Mouse (Mus musculus) neural tube, embryonic 13.5 days (tissue): ENCODE measurements around the gene Rnf114. TPM values are rescaled to one million over a fixed set of nuclear protein-coding genes. Genes with fewer than 3 reads are reported as not detected.

Experiments
- ATAC-seq: fragments of 200-750 bp; cut with Nextera tagmentation; 2 replicates; pipeline ENCODE4 v1.8.0; 2017; ENCODE audit warnings: low read depth, mild to moderate bottlenecking, moderate TSS enrichment, moderate library complexity
- H3K27ac ChIP-seq: fragments of 300-500 bp; sonication (generic); replicated peaks from 2 replicates; pipeline ENCODE4 v1.5.1; 2015; ENCODE audit warnings: moderate library complexity, mild to moderate bottlenecking, inconsistent platforms
- H3K27me3 ChIP-seq: fragments of 300-500 bp; sonication (generic); 2 replicates; pipeline ENCODE4 v1.6.1; 2015; ENCODE audit warnings: mild to moderate bottlenecking, inconsistent platforms
- H3K36me3 ChIP-seq: fragments of 300-500 bp; sonication (generic); 2 replicates; pipeline ENCODE4 v1.6.1; 2015; ENCODE audit warnings: mild to moderate bottlenecking, inconsistent platforms
- H3K4me1 ChIP-seq: fragments of 300-500 bp; sonication (generic); replicated peaks from 2 replicates; pipeline ENCODE4 v1.6.1; 2015; ENCODE audit warnings: inconsistent platforms
- H3K4me2 ChIP-seq: fragments of 300-500 bp; sonication (generic); 2 replicates; pipeline ENCODE4 v1.6.1; 2015; ENCODE audit warnings: inconsistent platforms, mild to moderate bottlenecking, moderate library complexity
- H3K4me3 ChIP-seq: fragments of 300-500 bp; sonication (generic); 2 replicates; pipeline ENCODE4 v1.5.1; 2015; ENCODE audit warnings: mild to moderate bottlenecking, inconsistent platforms
- H3K9ac ChIP-seq: fragments of 300-500 bp; sonication (generic); 2 replicates; pipeline ENCODE4 v1.6.1; 2015; ENCODE audit warnings: moderate library complexity, mild to moderate bottlenecking, inconsistent platforms
- H3K9me3 ChIP-seq: fragments of 300-500 bp; sonication (generic); 2 replicates; pipeline ENCODE4 v1.6.1; 2016; ENCODE audit warnings: inconsistent platforms
- WGBS: fragments of 180-500 bp; shearing (Covaris S2); methylation state at CpG from one replicate; pipeline ENCODE4 v1.1.7; 2015; 5-methylcytosine and 5-hydroxymethylcytosine counted together
- polyA plus RNA-seq: library from polyadenylated mRNA; unstranded; fragments of >200 nt; fragmentation: Nextera tagmentation; extraction: Ambion mirVana; gene quantifications from 2 replicates; pipeline ENCODE4 v1.2.1, GENCODE M21; 2015

Rnf114 gene
- 128 TPM in 2 replicates for polyA plus RNA-seq

- Histone ChIP-seq H3K4me3 (peak within 1 kb of the TSS; percentile 100), H3K27ac (peak within 1 kb of the TSS; percentile 99), H3K9ac (peak within 1 kb of the TSS; percentile 99), H3K4me1 (peaks cover 45% of the 10 kb centered on the region), H3K9me3 (no peaks in the 10 kb centered on the region), H3K4me2 (peak within 1 kb of the TSS; percentile 99), H3K27me3 (no peaks in the 10 kb centered on the region), H3K36me3 (peaks cover 6% of the 10 kb centered on the region)
- 4% methylated on average over 52 of the region's 52 CpGs for WGBS
- ATAC-seq = peak; percentile 37; the same call in 1 of the 2 replicates
Observed at GRCm38 (mm10) chr2:167491757-167492708, at the start of gene Rnf114. Gene Rnf114, plus strand, starts transcription at chr2:167492645.

GRCm38 (mm10) chr2:167443411-167444193 lies 48.8 kb upstream of the Rnf114 start:
- WGBS = 92% methylated on average over 4 of the region's 4 CpGs
- Histone ChIP-seq H3K4me2 (no peak overlapping the region), H3K36me3 (peaks cover 88% of the 10 kb centered on the region), H3K4me1 (peaks cover 7% of the 10 kb centered on the region; the same call in 1 of the 2 replicates), H3K27me3 (no peaks in the 10 kb centered on the region), H3K27ac (no peak overlapping the region), H3K9me3 (no peaks in the 10 kb centered on the region), H3K4me3 (no peak overlapping the region), H3K9ac (no peak overlapping the region)
- no peak for ATAC-seq

DNA sequence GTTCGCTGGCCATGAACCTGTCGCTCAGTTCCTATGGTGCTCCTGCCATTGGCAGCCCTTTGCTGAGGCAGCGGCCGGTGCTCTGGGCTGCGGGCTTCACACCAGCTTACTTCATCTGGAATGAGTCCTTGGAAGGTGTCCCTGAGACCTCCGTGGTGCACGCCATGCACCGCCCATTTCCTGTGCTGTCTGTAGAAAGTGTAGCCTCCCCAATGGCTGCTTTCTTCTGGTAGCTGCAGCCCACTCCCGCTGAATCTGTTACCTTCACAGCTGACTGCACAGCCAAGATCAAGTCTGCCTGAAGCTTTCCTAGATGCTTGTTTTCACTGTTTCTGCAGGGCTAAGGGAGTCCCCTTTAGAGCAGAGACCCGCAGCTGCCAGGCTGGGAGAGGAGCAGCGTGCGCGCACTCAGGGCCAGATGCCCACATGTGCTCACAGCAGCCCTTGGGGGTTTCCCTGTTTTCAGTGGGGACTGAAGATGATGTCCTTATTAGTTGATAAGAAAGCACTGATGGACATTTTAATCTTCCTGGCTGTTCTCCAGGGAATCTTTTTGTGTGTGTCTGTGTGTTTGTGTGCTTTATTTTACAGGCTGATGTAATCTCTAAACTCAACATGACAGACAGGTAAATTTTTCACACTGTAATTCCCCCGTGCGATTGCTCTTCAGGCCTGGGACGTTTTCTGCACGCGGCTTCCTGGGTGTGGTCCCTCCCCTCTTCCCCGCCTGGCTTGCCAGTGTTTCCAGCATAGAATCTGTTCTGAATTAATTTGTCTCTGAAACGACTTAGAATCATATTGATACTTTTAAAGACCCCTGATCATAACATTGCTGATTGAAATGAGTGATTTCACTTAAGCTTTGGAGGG lies 46.3 kb upstream of the Rnf114 start:
- WGBS = 74% methylated on average over 20 of the region's 20 CpGs
- H3K4me1 ChIP-seq = peaks cover 7% of the 10 kb centered on the region; the same call in 1 of the 2 replicates
- no peaks in the 10 kb centered on the region for H3K9me3 ChIP-seq
- H3K36me3 ChIP-seq = peaks cover 90% of the 10 kb centered on the region
- H3K27me3 ChIP-seq = no peaks in the 10 kb centered on the region
- ATAC-seq = no peak
- H3K4me3 ChIP-seq = no peak overlapping the region
- H3K27ac ChIP-seq = peak overlapping the region; percentile 64
- H3K9ac ChIP-seq = no peak overlapping the region
- no peak overlapping the region for H3K4me2 ChIP-seq

DNA sequence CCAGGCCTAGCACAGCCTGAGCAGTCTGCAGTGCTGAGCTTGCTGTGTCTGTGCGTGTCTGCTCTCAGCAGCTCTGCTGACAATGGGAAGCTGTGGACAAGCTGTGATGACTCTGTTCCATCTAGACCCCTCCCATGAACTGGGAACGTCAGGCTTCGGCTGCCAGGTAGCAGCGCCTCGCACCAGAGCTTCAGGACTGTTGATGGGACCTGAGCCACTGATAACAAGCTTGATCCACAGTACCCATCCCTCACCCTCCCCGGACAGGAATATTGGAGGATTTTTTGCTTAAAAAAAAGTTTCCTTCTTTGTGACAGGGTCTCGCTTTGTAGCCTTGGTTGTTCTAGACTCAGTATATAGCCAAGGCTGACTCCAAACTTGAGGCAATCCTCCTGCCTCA lies 45.2 kb upstream of the Rnf114 start:
- no peak overlapping the region for H3K9ac ChIP-seq
- no peaks in the 10 kb centered on the region for H3K9me3 ChIP-seq
- ATAC-seq = no peak
- H3K36me3 ChIP-seq = peaks cover 88% of the 10 kb centered on the region
- no peaks in the 10 kb centered on the region for H3K27me3 ChIP-seq
- 91% methylated on average over 7 of the region's 7 CpGs for WGBS
- H3K4me3 ChIP-seq = no peak overlapping the region
- H3K4me2 ChIP-seq = no peak overlapping the region
- peaks cover 7% of the 10 kb centered on the region; the same call in 1 of the 2 replicates for H3K4me1 ChIP-seq
- H3K27ac ChIP-seq = no peak overlapping the region

DNA sequence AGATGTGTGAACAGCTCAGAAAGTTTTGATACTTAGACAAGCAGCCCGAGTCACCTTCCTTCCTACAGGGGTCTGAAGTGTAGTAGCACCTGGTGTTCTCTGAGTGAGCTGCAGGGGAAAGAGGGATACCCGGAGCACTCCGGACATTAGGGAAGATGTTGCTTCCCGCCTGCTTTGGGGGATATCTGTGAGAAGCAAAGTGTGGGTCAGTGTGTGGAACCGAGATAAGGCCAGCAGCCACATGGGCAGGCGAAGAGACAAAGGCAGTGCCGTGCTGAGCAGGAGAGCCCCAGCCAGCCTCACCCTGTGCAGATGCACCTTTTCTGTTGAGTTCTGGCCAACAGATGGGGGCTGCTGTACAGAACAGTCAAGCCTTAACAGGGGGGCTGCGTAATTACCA lies 44.8 kb upstream of the Rnf114 start:
- Histone ChIP-seq H3K36me3 (peaks cover 84% of the 10 kb centered on the region), H3K4me1 (peaks cover 7% of the 10 kb centered on the region; the same call in 1 of the 2 replicates), H3K4me3 (no peak overlapping the region), H3K4me2 (no peak overlapping the region), H3K27me3 (no peaks in the 10 kb centered on the region), H3K9ac (no peak overlapping the region), H3K27ac (no peak overlapping the region), H3K9me3 (no peaks in the 10 kb centered on the region)
- WGBS = 88% methylated on average over 8 of the region's 8 CpGs
- ATAC-seq = no peak

DNA sequence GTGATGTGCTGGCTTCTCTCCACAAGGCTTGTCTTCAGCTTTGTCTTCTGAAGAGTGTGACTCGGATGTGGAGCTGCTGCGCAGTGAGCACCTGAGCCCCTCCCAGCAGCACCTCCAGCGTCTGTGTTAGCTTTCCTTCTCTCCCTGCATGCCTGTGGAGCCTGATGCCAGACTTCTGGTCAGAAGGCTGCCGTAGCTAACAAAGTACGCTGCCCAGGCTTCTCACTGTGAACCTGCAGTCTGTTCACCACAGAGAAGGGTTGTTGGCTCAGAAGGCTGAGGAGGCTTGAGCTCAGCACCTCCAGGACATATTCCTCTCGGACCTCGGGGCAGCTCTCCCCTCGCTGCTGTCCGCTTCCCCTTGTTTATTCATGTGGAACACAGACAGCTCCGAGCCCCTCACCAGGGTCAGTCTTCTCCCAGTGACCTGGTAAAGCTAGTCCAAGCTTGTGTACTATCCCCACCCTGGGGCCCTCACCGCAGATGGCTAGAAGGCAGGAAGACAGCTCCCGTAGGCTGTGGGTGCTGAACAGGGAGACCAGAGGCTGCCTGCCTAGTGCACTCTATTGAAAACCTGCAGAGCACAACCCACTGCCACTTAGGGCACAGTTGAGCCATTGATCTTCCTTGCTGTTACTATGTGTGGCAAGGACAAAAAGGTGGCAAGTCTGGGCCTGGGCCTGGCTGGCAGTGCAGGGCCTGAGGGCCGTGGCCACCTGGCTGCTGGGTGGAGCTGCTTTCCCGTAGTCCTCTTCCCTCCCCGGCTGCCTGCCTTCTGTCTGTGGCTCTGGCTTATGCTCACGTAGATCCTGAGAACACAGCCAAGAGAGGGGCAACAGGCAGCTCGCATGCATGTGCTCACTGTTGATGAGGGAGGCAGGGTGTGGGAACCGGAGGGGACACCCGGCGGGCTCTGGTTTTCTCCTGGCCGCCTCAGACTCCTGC lies 42.8 kb upstream of the Rnf114 start:
- WGBS = 89% methylated on average over 21 of the region's 21 CpGs
- peaks cover 7% of the 10 kb centered on the region; the same call in 1 of the 2 replicates for H3K4me1 ChIP-seq
- no peak for ATAC-seq
- no peaks in the 10 kb centered on the region for H3K27me3 ChIP-seq
- no peak overlapping the region for H3K9ac ChIP-seq
- H3K4me2 ChIP-seq = no peak overlapping the region
- H3K36me3 ChIP-seq = peaks cover 81% of the 10 kb centered on the region
- no peaks in the 10 kb centered on the region for H3K9me3 ChIP-seq
- H3K4me3 ChIP-seq = no peak overlapping the region
- H3K27ac ChIP-seq = no peak overlapping the region

GRCm38 (mm10) chr2:167450647-167451046 lies 41.8 kb upstream of the Rnf114 start:
- no peaks in the 10 kb centered on the region for H3K9me3 ChIP-seq
- H3K27ac ChIP-seq = no peak overlapping the region
- H3K27me3 ChIP-seq = no peaks in the 10 kb centered on the region
- H3K4me1 ChIP-seq = peaks cover 6% of the 10 kb centered on the region; the same call in 1 of the 2 replicates
- WGBS = 90% methylated on average over 8 of the region's 8 CpGs
- no peak overlapping the region for H3K4me3 ChIP-seq
- H3K4me2 ChIP-seq = no peak overlapping the region
- H3K9ac ChIP-seq = no peak overlapping the region
- ATAC-seq = no peak
- peaks cover 80% of the 10 kb centered on the region for H3K36me3 ChIP-seq

DNA sequence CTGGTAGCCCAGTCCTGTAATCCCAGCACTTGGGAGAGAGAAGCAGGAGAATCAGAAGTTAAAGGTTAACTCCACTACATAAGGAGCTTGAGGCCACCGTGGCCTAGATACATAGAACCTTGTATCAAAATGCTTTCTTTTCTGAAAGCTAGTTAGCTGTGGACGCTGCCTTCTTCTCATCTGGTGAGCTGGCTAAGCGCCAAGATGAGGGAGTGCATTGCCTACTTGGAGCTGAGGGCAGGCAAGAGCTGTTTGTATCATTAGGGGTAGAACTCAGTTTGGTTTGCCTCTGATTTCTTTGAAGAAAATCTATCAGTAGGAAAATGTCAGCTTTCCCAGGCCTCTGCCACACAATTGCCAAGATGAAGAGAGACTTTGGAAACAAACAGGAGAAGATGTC lies 38.6 kb upstream of the Rnf114 start:
- no peak for ATAC-seq
- H3K9ac ChIP-seq = no peak overlapping the region
- no peak overlapping the region for H3K4me3 ChIP-seq
- 75% methylated on average over 3 of the region's 3 CpGs for WGBS
- H3K36me3 ChIP-seq = peaks cover 83% of the 10 kb centered on the region
- H3K4me1 ChIP-seq = no peaks in the 10 kb centered on the region
- no peak overlapping the region for H3K4me2 ChIP-seq
- no peaks in the 10 kb centered on the region for H3K27me3 ChIP-seq
- H3K27ac ChIP-seq = no peak overlapping the region
- no peaks in the 10 kb centered on the region for H3K9me3 ChIP-seq

GRCm38 (mm10) chr2:167456361-167457020 lies 36.0 kb upstream of the Rnf114 start:
- peak overlapping the region; percentile 33; the same call in 1 of the 2 replicates for H3K27ac ChIP-seq
- 58% methylated on average over 5 of the region's 5 CpGs for WGBS
- no peaks in the 10 kb centered on the region for H3K4me1 ChIP-seq
- no peaks in the 10 kb centered on the region for H3K27me3 ChIP-seq
- H3K4me2 ChIP-seq = no peak overlapping the region
- no peaks in the 10 kb centered on the region for H3K9me3 ChIP-seq
- H3K36me3 ChIP-seq = peaks cover 85% of the 10 kb centered on the region
- no peak overlapping the region for H3K9ac ChIP-seq
- no peak overlapping the region for H3K4me3 ChIP-seq
- ATAC-seq = no peak

DNA sequence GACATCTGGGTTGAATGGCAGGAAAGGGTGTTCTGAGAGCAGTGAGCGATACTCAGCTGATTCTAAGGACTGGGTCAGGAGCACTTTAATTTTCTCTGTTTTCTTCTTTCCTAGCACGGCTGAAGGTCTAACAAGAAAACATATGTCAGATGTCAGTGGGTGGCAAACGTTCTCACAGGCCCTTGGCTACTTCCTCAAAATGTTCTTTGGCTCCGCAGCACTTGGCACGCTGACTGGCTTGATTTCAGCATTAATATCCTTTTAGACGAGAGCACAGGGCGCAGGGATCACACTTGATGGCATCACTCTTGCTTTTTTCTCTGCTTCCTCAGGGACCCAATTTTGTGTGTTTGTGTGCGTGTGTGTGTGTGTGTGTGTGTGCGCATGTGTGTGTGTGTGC lies 35.2 kb upstream of the Rnf114 start:
- Histone ChIP-seq H3K9ac (no peak overlapping the region), H3K36me3 (peaks cover 88% of the 10 kb centered on the region), H3K9me3 (no peaks in the 10 kb centered on the region), H3K4me3 (no peak overlapping the region), H3K4me1 (no peaks in the 10 kb centered on the region), H3K4me2 (no peak overlapping the region), H3K27me3 (no peaks in the 10 kb centered on the region), H3K27ac (no peak overlapping the region)
- ATAC-seq = no peak
- 89% methylated on average over 9 of the region's 9 CpGs for WGBS
